Mouse (Mus musculus) lung, postnatal 0 days (tissue): ENCODE measurements around the gene Sertad1. TPM values are rescaled to one million over a fixed set of nuclear protein-coding genes. Genes with fewer than 3 reads are reported as not detected.
"Not testable (repeated sequence)": the region's sequence is repeated elsewhere in the genome, so short reads cannot be mapped to it uniquely, and the experiment has no call there.

Source experiments
- ATAC-seq: fragments of 200-750 bp; cut with Nextera tagmentation; 2 replicates; pipeline ENCODE4 v1.8.0; 2017; ENCODE audit warnings: moderate library complexity
- DNase-seq: peaks from one replicate; pipeline ENCODE4 v3.0.0-alpha.2; 2016; ENCODE audit warnings: low spot score
- H3K27ac ChIP-seq: fragments of 300-500 bp; sonication (generic); 2 replicates; pipeline ENCODE4 v1.5.1; 2014; ENCODE audit warnings: antibody characterized with exemption, mild to moderate bottlenecking, low read length, mixed read lengths
- H3K27me3 ChIP-seq: fragments of 300-500 bp; sonication (generic); replicated peaks from 2 replicates; pipeline ENCODE4 v1.6.1; 2014; ENCODE audit warnings: low read length, mixed read lengths; ENCODE audit not compliant: insufficient read depth
- H3K36me3 ChIP-seq: fragments of 300-500 bp; sonication (generic); 2 replicates; pipeline ENCODE4 v1.6.1; 2014; ENCODE audit warnings: low read length, mixed read lengths; ENCODE audit not compliant: insufficient read depth
- H3K4me1 ChIP-seq: fragments of 300-500 bp; sonication (generic); 2 replicates; pipeline ENCODE4 v1.6.1; 2014; ENCODE audit warnings: antibody characterized with exemption, low read depth, low read length, mixed read lengths; ENCODE audit not compliant: insufficient read depth
- H3K4me2 ChIP-seq: fragments of 300-500 bp; sonication (generic); replicated peaks from 2 replicates; pipeline ENCODE4 v1.6.1; 2014; ENCODE audit warnings: low read depth, mild to moderate bottlenecking, low read length, moderate library complexity, mixed read lengths
- H3K4me3 ChIP-seq: fragments of 300-500 bp; sonication (generic); 2 replicates; pipeline ENCODE4 v1.5.1; 2014; ENCODE audit warnings: low read depth, low read length
- H3K9ac ChIP-seq: fragments of 300-500 bp; sonication (generic); replicated peaks from 2 replicates; pipeline ENCODE4 v1.6.1; 2014; ENCODE audit warnings: low read depth, mild to moderate bottlenecking
- H3K9me3 ChIP-seq: fragments of 300-500 bp; sonication (generic); 2 replicates; pipeline ENCODE4 v1.6.1; 2016; ENCODE audit warnings: low read length, mixed read lengths
- CTCF ChIP-seq: IDR thresholded peaks from 2 replicates; pipeline ENCODE4 v1.5.1; 2016; ENCODE audit warnings: antibody characterized with exemption, mild to moderate bottlenecking
- EP300 ChIP-seq: IDR thresholded peaks from 2 replicates; pipeline ENCODE4 v1.6.1; 2016; ENCODE audit warnings: antibody characterized with exemption, mild to moderate bottlenecking, control low read depth
- WGBS: fragments of 180-500 bp; shearing (Covaris S2); extraction: QIAGEN DNeasy Blood & Tissue Kit; methylation state at CpG from one replicate; pipeline ENCODE4 v1.1.7; 2014; 5-methylcytosine and 5-hydroxymethylcytosine counted together
- polyA plus RNA-seq: library from polyadenylated mRNA; unstranded; fragments of >200 nt; fragmentation: Nextera tagmentation; extraction: Ambion mirVana; gene quantifications from 2 replicates; pipeline ENCODE4 v1.2.1, GENCODE M21; 2015

The Sertad1 gene
- polyA plus RNA-seq, 1 experiment from 2014 or later = 79.6 TPM

GRCm38 (mm10) chr7:27490543-27491329, 4.0 kb downstream of the Sertad1 start:
- DNase-seq = peak; percentile 99
- Histone ChIP-seq H3K27ac (peak overlapping the region; percentile 94), H3K27me3 (no peaks in the 10 kb centered on the region), H3K36me3 (peaks cover 12% of the 10 kb centered on the region; the same call in 1 of the 2 replicates), H3K4me3 (peak overlapping the region; percentile 34), H3K4me2 (peak overlapping the region; percentile 49), H3K9me3 (no peaks in the 10 kb centered on the region), H3K4me1 (peaks cover 17% of the 10 kb centered on the region; the same call in 1 of the 2 replicates), H3K9ac (peak overlapping the region; percentile 26)
- WGBS = under 1% methylated on average over 20 of the region's 33 CpGs
- TF ChIP-seq EP300 (no peak; the same call in 1 of the 2 replicates), CTCF (peak; percentile 76)
- ATAC-seq = peak; percentile 83

GRCm38 (mm10) chr7:27491856-27492255, 5.1 kb downstream of the Sertad1 start:
- Histone ChIP-seq H3K4me1 (peaks cover 17% of the 10 kb centered on the region; the same call in 1 of the 2 replicates), H3K9ac (no peak overlapping the region), H3K9me3 (no peaks in the 10 kb centered on the region), H3K36me3 (peaks cover 12% of the 10 kb centered on the region; the same call in 1 of the 2 replicates), H3K4me3 (no peak overlapping the region), H3K27me3 (no peaks in the 10 kb centered on the region), H3K27ac (peak overlapping the region; percentile 94), H3K4me2 (no peak overlapping the region)
- TF ChIP-seq CTCF = no peak
- TF ChIP-seq EP300 = no peak
- DNase-seq = peak; percentile 67
- 53% methylated on average over 7 of the region's 7 CpGs for WGBS
- ATAC-seq = no peak

GRCm38 (mm10) chr7:27493022-27493421, 6.3 kb downstream of the Sertad1 start:
- H3K4me3 ChIP-seq = no peak overlapping the region
- H3K4me2 ChIP-seq = no peak overlapping the region
- H3K36me3 ChIP-seq = peaks cover 12% of the 10 kb centered on the region; the same call in 1 of the 2 replicates
- WGBS = 43% methylated on average over 3 of the region's 3 CpGs
- H3K27me3 ChIP-seq = no peaks in the 10 kb centered on the region
- H3K4me1 ChIP-seq = peaks cover 17% of the 10 kb centered on the region; the same call in 1 of the 2 replicates
- ATAC-seq (peak; percentile 21), DNase-seq (peak; percentile 65)
- TF ChIP-seq CTCF = no peak
- TF ChIP-seq EP300 = no peak; the same call in 1 of the 2 replicates
- H3K27ac ChIP-seq = peak overlapping the region; percentile 80
- no peaks in the 10 kb centered on the region for H3K9me3 ChIP-seq
- no peak overlapping the region for H3K9ac ChIP-seq

GRCm38 (mm10) chr7:27493450-27493849, 6.7 kb downstream of the Sertad1 start:
- peaks cover 13% of the 10 kb centered on the region; the same call in 1 of the 2 replicates for H3K4me1 ChIP-seq
- H3K9ac ChIP-seq = no peak overlapping the region
- peak overlapping the region; percentile 80 for H3K27ac ChIP-seq
- DNase-seq = peak; percentile 66
- H3K36me3 ChIP-seq = peaks cover 12% of the 10 kb centered on the region; the same call in 1 of the 2 replicates
- TF ChIP-seq CTCF (no peak), EP300 (peak; percentile 92)
- H3K27me3 ChIP-seq = no peaks in the 10 kb centered on the region
- H3K4me2 ChIP-seq = no peak overlapping the region
- WGBS = 63% methylated on average over 5 of the region's 5 CpGs
- no peak overlapping the region for H3K4me3 ChIP-seq
- H3K9me3 ChIP-seq = no peaks in the 10 kb centered on the region
- ATAC-seq = peak; percentile 24

- H3K9ac ChIP-seq, H3K36me3 ChIP-seq, H3K27ac ChIP-seq, H3K4me2 ChIP-seq, H3K9me3 ChIP-seq, DNase-seq, H3K4me3 ChIP-seq, ATAC-seq, H3K4me1 ChIP-seq, H3K27me3 ChIP-seq: not testable (repeated sequence)
- 85% methylated on average over 9 of the region's 9 CpGs for WGBS
These were observed 8.1 kb downstream of the Sertad1 start for GRCm38 (mm10) chr7:27494659-27495367.

- peak within 1 kb of the TSS; percentile 32 for H3K4me3 ChIP-seq
- H3K27ac ChIP-seq = peak within 1 kb of the TSS; percentile 87
- H3K27me3 ChIP-seq = no peaks in the 10 kb centered on the region
- DNase-seq (peak; percentile 52), ATAC-seq (peak; percentile 69)
- 35% methylated on average over 3 of the region's 3 CpGs for WGBS
- H3K9me3 ChIP-seq = no peaks in the 10 kb centered on the region
- TF ChIP-seq EP300 (no peak), CTCF (no peak)
- H3K9ac ChIP-seq = peak within 1 kb of the TSS; percentile 44
- H3K36me3 ChIP-seq = no peaks in the 10 kb centered on the region
- no peaks in the 10 kb centered on the region for H3K4me1 ChIP-seq
- peak within 1 kb of the TSS; percentile 44 for H3K4me2 ChIP-seq
These were observed 12.3 kb downstream of the Sertad1 start, which contains the start of gene Prx for GRCm38 (mm10) chr7:27499036-27499435. Gene Prx (plus strand): TSS chr7:27499324.
